Mouse (Mus musculus): Measurements from ENCODE around the gene Kcnip4. TPM values are rescaled to one million over a fixed set of nuclear protein-coding genes. Genes with fewer than 3 reads are reported as not detected.

Kcnip4 gene
- total RNA-seq, 2 experiments from 2014 or later = 0.11 TPM; not detected in 1

GRCm38 (mm10) chr5:49244414-49244813 lies 280.3 kb downstream of the Kcnip4 start:
- DNase-seq = no peak

GRCm38 (mm10) chr5:49241708-49242107 lies 283.0 kb downstream of the Kcnip4 start:
- no peak for DNase-seq

- DNase-seq = no peak
These were observed 323.4 kb downstream of the Kcnip4 start for GRCm38 (mm10) chr5:49201164-49201756.

GRCm38 (mm10) chr5:49188236-49188635 lies 336.5 kb downstream of the Kcnip4 start:
- DNase-seq = no peak

DNA sequence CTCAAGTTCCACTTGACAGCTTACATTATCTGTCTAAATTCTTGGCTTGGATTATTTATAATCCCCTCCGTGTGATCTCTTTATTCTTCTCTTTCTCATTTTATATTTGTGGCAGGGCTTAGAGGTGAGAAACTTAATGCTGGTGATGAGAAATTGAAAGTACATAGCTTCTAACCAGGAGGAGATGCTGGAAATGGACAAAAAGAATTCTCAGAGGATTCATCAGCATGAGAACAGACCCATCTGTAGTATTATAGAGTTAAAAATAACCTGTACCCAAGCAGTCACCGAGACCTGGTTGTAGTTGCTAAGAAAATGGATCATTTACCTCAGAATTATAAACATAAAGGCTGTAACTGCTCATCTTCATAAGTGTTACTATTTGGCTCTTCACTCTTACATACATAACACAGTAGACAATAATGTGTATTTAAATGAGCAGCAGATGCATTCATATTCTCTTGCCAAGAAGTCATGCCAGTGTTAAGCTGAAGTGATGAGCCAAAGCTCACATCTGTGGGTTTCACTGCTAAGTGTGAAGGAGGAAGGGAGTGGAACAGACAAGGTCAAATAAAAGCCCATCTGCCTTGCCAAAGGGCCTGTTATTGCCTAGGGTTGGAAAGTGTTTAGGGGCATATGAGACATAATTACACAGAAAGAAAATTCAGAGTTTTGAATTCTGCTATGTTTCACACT lies 374.4 kb downstream of the Kcnip4 start:
- no peak for DNase-seq

DNA sequence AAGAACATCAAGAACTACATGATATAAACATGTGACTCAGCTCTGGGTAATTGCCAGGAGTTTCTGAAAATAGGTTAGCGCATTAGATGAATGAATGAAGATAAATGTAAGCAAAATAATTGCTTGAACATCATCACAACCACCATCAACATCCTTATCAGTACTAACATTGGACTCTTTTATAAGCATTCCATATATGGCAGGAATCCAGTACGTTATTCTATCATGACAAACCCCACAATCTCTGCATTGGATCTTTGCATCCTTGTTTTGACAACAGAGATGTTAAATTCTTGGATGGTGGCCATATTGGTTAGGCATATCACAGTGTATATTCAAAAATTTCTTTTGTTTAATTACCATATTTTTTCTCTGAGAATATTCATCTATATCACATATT lies 375.0 kb downstream of the Kcnip4 start:
- no peak for DNase-seq

DNA sequence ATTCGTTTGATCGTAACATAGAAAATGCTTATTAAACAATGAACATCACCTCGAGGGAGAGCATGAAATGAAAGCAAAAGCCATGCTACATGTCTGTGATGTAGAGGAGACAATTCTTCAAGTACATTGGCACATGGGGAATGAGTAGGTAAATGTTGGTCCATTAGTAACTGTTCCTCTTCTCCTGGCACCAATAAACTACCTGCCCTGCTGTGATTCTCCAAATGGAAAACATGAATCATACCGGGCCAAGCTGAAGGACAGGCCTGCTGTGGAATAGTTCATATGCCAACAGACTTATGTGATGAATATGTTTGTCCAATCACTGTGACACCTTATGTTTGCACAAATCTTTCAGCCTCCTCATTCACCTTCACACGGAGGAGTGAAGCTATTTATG lies 429.3 kb downstream of the Kcnip4 start:
- DNase-seq = no peak

- no peak for DNase-seq
These were observed 429.8 kb downstream of the Kcnip4 start for GRCm38 (mm10) chr5:49094945-49095344.

GRCm38 (mm10) chr5:49094306-49094705 lies 430.4 kb downstream of the Kcnip4 start:
- DNase-seq = no peak

GRCm38 (mm10) chr5:49090122-49090680 lies 434.5 kb downstream of the Kcnip4 start:
- DNase-seq = peak; percentile 83

GRCm38 (mm10) chr5:49065646-49066045 lies 459.1 kb downstream of the Kcnip4 start:
- DNase-seq = no peak

- DNase-seq = no peak
These were observed 465.8 kb downstream of the Kcnip4 start for GRCm38 (mm10) chr5:49058926-49059325.

GRCm38 (mm10) chr5:49057636-49058340 lies 466.9 kb downstream of the Kcnip4 start:
- no peak for DNase-seq

DNA sequence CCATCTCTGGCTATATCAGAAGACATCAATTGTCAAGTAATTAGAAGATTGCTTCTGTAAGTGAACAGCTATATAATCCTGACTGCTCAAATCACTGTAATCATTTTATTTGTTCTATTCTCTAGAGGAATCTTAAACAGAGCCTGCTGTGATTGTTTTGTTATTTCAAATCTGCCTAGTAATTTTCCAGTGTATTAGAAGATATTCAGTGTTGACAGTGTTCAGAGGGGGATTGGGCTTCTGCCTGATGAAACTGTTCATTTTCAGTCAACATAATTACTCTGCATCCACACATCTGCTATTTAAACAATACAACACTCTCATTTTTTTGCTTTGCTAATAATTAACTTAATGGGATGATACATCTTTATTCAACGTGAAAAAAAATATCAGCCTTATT lies 476.7 kb downstream of the Kcnip4 start:
- DNase-seq = no peak

- DNase-seq = no peak
These were observed 483.4 kb downstream of the Kcnip4 start for GRCm38 (mm10) chr5:49041259-49041845.

GRCm38 (mm10) chr5:48997359-48997758 lies 527.3 kb downstream of the Kcnip4 start:
- no peak for DNase-seq

DNA sequence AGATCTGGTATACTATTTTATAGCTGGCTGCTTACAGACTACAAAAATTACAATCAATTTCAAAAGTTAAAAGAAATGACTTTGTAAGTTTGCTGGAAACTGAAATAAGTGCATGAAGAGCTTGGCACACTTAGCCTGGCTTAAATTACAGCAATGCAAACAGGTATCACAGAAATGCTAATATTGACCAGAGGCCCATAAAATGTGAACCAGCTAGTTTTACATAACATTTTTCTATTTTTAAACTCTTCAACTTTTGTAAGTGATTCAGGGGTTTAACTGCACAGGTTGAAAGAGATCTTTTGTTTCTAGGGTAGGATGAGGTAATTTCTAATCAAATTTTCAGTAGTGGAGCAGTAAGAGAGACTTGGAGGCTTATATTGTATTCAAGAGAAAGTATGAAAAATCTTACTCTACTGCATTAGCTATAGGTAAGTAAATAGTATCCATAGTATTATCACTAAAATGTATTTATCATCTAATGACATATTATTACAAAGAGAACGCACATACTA lies 535.5 kb downstream of the Kcnip4 start:
- DNase-seq = no peak

- DNase-seq = no peak
These were observed 582.2 kb downstream of the Kcnip4 start for GRCm38 (mm10) chr5:48942378-48943088.

- no peak for DNase-seq
These were observed 592.8 kb downstream of the Kcnip4 start for GRCm38 (mm10) chr5:48931881-48932280.

GRCm38 (mm10) chr5:48890216-48890615 lies 634.5 kb downstream of the Kcnip4 start:
- no peak for DNase-seq

- DNase-seq = peak; percentile 3
These were observed 635.1 kb downstream of the Kcnip4 start for GRCm38 (mm10) chr5:48889395-48890194.

All from heart, postnatal 4 days (tissue).